Comparison of ENCODE assay signal across 8 mouse cellular contexts in genomic region chr15:80090741-80091120, GRCm38 (mm10). TPM values are rescaled to one million over a fixed set of nuclear protein-coding genes. Genes with fewer than 3 reads are reported as not detected.
DNase-seq lines count a peak whose midpoint lies in the region; ATAC-seq and TF ChIP-seq lines count a peak whose summit lies in the region.

No protein-coding gene starts in this region.

- H3K27ac ChIP-seq in kidney, embryonic 16.5 days (ENCODE audit: low read length) = no peak overlapping the region
- H3K27ac ChIP-seq in forebrain, embryonic 13.5 days = no peak overlapping the region
- peak overlapping the region; percentile 61 for H3K27ac ChIP-seq in liver, embryonic 14.5 days
- H3K27ac ChIP-seq in stomach, postnatal 0 days (replicated peaks) = peak overlapping the region; percentile 73; the same call in 1 of the 2 replicates

- peaks cover 48% of the 10 kb centered on the region for H3K27me3 ChIP-seq in kidney, embryonic 16.5 days (ENCODE audit: insufficient read depth, low read length)
- H3K27me3 ChIP-seq in forebrain, embryonic 13.5 days = peaks cover 12% of the 10 kb centered on the region; the same call in 1 of the 2 replicates
- H3K27me3 ChIP-seq in liver, embryonic 14.5 days (ENCODE audit: control insufficient read depth, insufficient read depth, low read length) = no peaks in the 10 kb centered on the region; the same call in 1 of the 2 replicates
- no peaks in the 10 kb centered on the region for H3K27me3 ChIP-seq in stomach, postnatal 0 days (ENCODE audit: control insufficient read depth, insufficient read depth, low read length)

- peak overlapping the region; percentile 91 for H3K4me2 ChIP-seq in kidney, embryonic 16.5 days (replicated peaks; ENCODE audit: low read depth, low read length)
- H3K4me2 ChIP-seq in forebrain, embryonic 13.5 days = peak overlapping the region; percentile 84
- peak overlapping the region; percentile 96 for H3K4me2 ChIP-seq in liver, embryonic 14.5 days (ENCODE audit: low read depth)
- peak overlapping the region; percentile 90 for H3K4me2 ChIP-seq in stomach, postnatal 0 days (replicated peaks; ENCODE audit: low read depth)

- 2% methylated on average over 17 of the region's 17 CpGs for WGBS in kidney, embryonic 16.5 days
- WGBS in forebrain, embryonic 13.5 days = under 1% methylated on average over 17 of the region's 17 CpGs
- under 1% methylated on average over 17 of the region's 17 CpGs for WGBS in liver, embryonic 14.5 days (ENCODE audit: insufficient replicate concordance)
- 2% methylated on average over 17 of the region's 17 CpGs for WGBS in stomach, postnatal 0 days

- no peak for DNase-seq in kidney, adult 8-10 months
- peak; percentile 57 for DNase-seq in brain, adult 2 months (ENCODE audit: low read depth, low spot score)
- no peak for DNase-seq in liver, embryonic 14.5 days (ENCODE audit: low read depth in 3 of 3, low spot score in 3 of 3)
- peak; percentile 67 for DNase-seq in stomach, postnatal 0 days (ENCODE audit: low spot score)
- DNase-seq in spleen, postnatal 4 days (ENCODE audit: low spot score in 2 of 2) = no peak
- no peak for DNase-seq in right cerebral cortex, postnatal 10 days (ENCODE audit: low spot score in 2 of 2)

- TF ChIP-seq EP300 in liver, embryonic 14.5 days (IDR thresholded peaks at IDR 0.05; ENCODE audit: low read depth) = no peak
- TF ChIP-seq EP300 in stomach, postnatal 0 days (optimal IDR thresholded peaks at IDR 0.05) = no peak

- H3K4me1 ChIP-seq in kidney, embryonic 16.5 days (ENCODE audit: insufficient read depth, low read length) = 0 out of 2 replicates have a peak, but pooled peaks cover 4% of the 10 kb centered on the region
- peaks cover 14% of the 10 kb centered on the region for H3K4me1 ChIP-seq in forebrain, embryonic 13.5 days
- peaks cover 31 to 38% of the 10 kb centered on the region in 2 experiments for H3K4me1 ChIP-seq in liver, embryonic 14.5 days (replicated peaks; ENCODE audit: control insufficient read depth in 2 of 2, insufficient read depth in 2 of 2, low read length in 1 of 2)
- H3K4me1 ChIP-seq in stomach, postnatal 0 days (replicated peaks; ENCODE audit: control insufficient read depth, insufficient read depth) = no peaks in the 10 kb centered on the region

- no peaks in the 10 kb centered on the region for H3K36me3 ChIP-seq in kidney, embryonic 16.5 days (ENCODE audit: insufficient read depth, low read length)
- H3K36me3 ChIP-seq in forebrain, embryonic 13.5 days (ENCODE audit: poor library complexity, severe bottlenecking) = no peaks in the 10 kb centered on the region
- H3K36me3 ChIP-seq in liver, embryonic 14.5 days (replicated peaks; ENCODE audit: control insufficient read depth, insufficient read depth, low read depth) = no peaks in the 10 kb centered on the region
- no peaks in the 10 kb centered on the region for H3K36me3 ChIP-seq in stomach, postnatal 0 days (ENCODE audit: control insufficient read depth, insufficient read depth, low read length)

- 0 out of 2 replicates have a peak, but pooled peaks have one; percentile 18 for ATAC-seq in kidney, embryonic 16.5 days (ENCODE audit: low FRiP score, low TSS enrichment)
- ATAC-seq in forebrain, embryonic 13.5 days = peak; percentile 46
- ATAC-seq in liver, embryonic 14.5 days (ENCODE audit: insufficient read depth) = peak; percentile 24; the same call in 1 of the 2 replicates
- 0 out of 2 replicates have a peak, but pooled peaks have one; percentile 12 for ATAC-seq in stomach, postnatal 0 days (ENCODE audit: low FRiP score, low TSS enrichment)

- H3K9me3 ChIP-seq in kidney, embryonic 16.5 days (ENCODE audit: low read length) = no peaks in the 10 kb centered on the region; the same call in 1 of the 2 replicates
- H3K9me3 ChIP-seq in forebrain, embryonic 13.5 days (replicated peaks) = 0 out of 2 replicates have a peak, but pooled peaks cover 4% of the 10 kb centered on the region
- H3K9me3 ChIP-seq in liver, embryonic 14.5 days (ENCODE audit: control insufficient read depth, low read length) = peaks cover 4% of the 10 kb centered on the region
- H3K9me3 ChIP-seq in stomach, postnatal 0 days (ENCODE audit: control insufficient read depth, low read length) = no peaks in the 10 kb centered on the region

- TF ChIP-seq CTCF in liver, embryonic 14.5 days (IDR thresholded peaks at IDR 0.05; ENCODE audit: low read depth) = no peak
- no peak for TF ChIP-seq CTCF in stomach, postnatal 0 days (IDR thresholded peaks at IDR 0.05; ENCODE audit: low read depth)

- peak overlapping the region; percentile 72 for H3K9ac ChIP-seq in kidney, embryonic 16.5 days (replicated peaks; ENCODE audit: low read length)
- peak overlapping the region; percentile 80 for H3K9ac ChIP-seq in forebrain, embryonic 13.5 days
- peak overlapping the region; percentile 92 for H3K9ac ChIP-seq in liver, embryonic 14.5 days (replicated peaks)
- peak overlapping the region; percentile 74 for H3K9ac ChIP-seq in stomach, postnatal 0 days (ENCODE audit: low read length)

- peak overlapping the region; percentile 68 for H3K4me3 ChIP-seq in kidney, embryonic 16.5 days (ENCODE audit: low read length)
- peak overlapping the region; percentile 63 for H3K4me3 ChIP-seq in forebrain, embryonic 13.5 days
- peak overlapping the region; percentile 54 to 80 for H3K4me3 ChIP-seq in liver, embryonic 14.5 days (ENCODE audit: insufficient read depth in 1 of 2, low read depth in 2 of 2, low read length in 2 of 2)
- peak overlapping the region; percentile 67 for H3K4me3 ChIP-seq in stomach, postnatal 0 days (ENCODE audit: low read depth, low read length)

RNA-seq across cellular contexts. Expression of gene Syngr1, which starts 0.4 kb away (rescaled TPM):
- 14.3 and 16.0 TPM in 2 replicates for polyA plus RNA-seq in kidney, embryonic 16.5 days (2015; fragmentation: Nextera tagmentation; extraction: Ambion mirVana)
- 21.5 and 22.8 TPM in 2 replicates for polyA plus RNA-seq in forebrain, embryonic 13.5 days (2015; fragmentation: Nextera tagmentation; extraction: Ambion mirVana)
- 10.4 and 12.0 TPM in 2 replicates for polyA plus RNA-seq in liver, embryonic 14.5 days (2012; rRNA removed)
- 14.4 and 17.3 TPM in 2 replicates for polyA plus RNA-seq in liver, embryonic 14.5 days (2014; fragmentation: Nextera tagmentation; extraction: Ambion mirVana)
- 53.7 TPM in 2 replicates for polyA plus RNA-seq in stomach, postnatal 0 days (2015; fragmentation: Nextera tagmentation; extraction: Ambion mirVana)

RNA-seq across cellular contexts. Expression of gene Rpl3, which starts 0.9 kb away (rescaled TPM):
- polyA plus RNA-seq in kidney, embryonic 16.5 days (2015; fragmentation: Nextera tagmentation; extraction: Ambion mirVana) = 981 and 1,131 TPM in 2 replicates
- polyA plus RNA-seq in forebrain, embryonic 13.5 days (2015; fragmentation: Nextera tagmentation; extraction: Ambion mirVana) = 733 and 735 TPM in 2 replicates
- 530 and 765 TPM in 2 replicates for polyA plus RNA-seq in liver, embryonic 14.5 days (2012; rRNA removed)
- polyA plus RNA-seq in liver, embryonic 14.5 days (2014; fragmentation: Nextera tagmentation; extraction: Ambion mirVana) = 774 and 804 TPM in 2 replicates
- 706 and 736 TPM in 2 replicates for polyA plus RNA-seq in stomach, postnatal 0 days (2015; fragmentation: Nextera tagmentation; extraction: Ambion mirVana)

RNA-seq across cellular contexts. Expression of gene Tab1, which starts 42.2 kb away (rescaled TPM):
- polyA plus RNA-seq in kidney, embryonic 16.5 days (2015; fragmentation: Nextera tagmentation; extraction: Ambion mirVana) = 44.1 and 44.7 TPM in 2 replicates
- polyA plus RNA-seq in forebrain, embryonic 13.5 days (2015; fragmentation: Nextera tagmentation; extraction: Ambion mirVana) = 36.6 and 42.4 TPM in 2 replicates
- polyA plus RNA-seq in liver, embryonic 14.5 days (2012; rRNA removed) = 11.2 and 11.9 TPM in 2 replicates
- polyA plus RNA-seq in liver, embryonic 14.5 days (2014; fragmentation: Nextera tagmentation; extraction: Ambion mirVana) = 9.4 and 10.8 TPM in 2 replicates
- polyA plus RNA-seq in stomach, postnatal 0 days (2015; fragmentation: Nextera tagmentation; extraction: Ambion mirVana) = 16.3 and 16.5 TPM in 2 replicates

Comparison
In these comparisons a context has a peak if more than half of its experiments do, and no peak if none do; other contexts are left out.
1. H3K27ac ChIP-seq: peak in liver, embryonic 14.5 days (single experiment) and stomach, postnatal 0 days (single experiment); none in kidney, embryonic 16.5 days (single experiment) and forebrain, embryonic 13.5 days (single experiment).
2. DNase-seq: peak in brain, adult 2 months (single experiment) and stomach, postnatal 0 days (single experiment); none in kidney, adult 8-10 months (0 of 2), liver, embryonic 14.5 days (0 of 3), spleen, postnatal 4 days (0 of 2) and right cerebral cortex, postnatal 10 days (0 of 2).
3. Peak in every context shown above with its lines, with median percentiles within 50 percentile points of each other: ATAC-seq, H3K4me2 ChIP-seq, H3K4me3 ChIP-seq and H3K9ac ChIP-seq.